Mouse (Mus musculus) retina, adult 2 months (tissue): ENCODE data around the gene Slc16a11.

Source experiments
- DNase-seq: peaks from one replicate; pipeline ENCODE4 v3.0.0-alpha.2; 2012; ENCODE audit warnings: low read depth, low spot score

Gene Slc16a11

GRCm38 (mm10) chr11:70225798-70226601 lies 13.4 kb downstream of the Slc16a11 start:
- no peak for DNase-seq

DNA sequence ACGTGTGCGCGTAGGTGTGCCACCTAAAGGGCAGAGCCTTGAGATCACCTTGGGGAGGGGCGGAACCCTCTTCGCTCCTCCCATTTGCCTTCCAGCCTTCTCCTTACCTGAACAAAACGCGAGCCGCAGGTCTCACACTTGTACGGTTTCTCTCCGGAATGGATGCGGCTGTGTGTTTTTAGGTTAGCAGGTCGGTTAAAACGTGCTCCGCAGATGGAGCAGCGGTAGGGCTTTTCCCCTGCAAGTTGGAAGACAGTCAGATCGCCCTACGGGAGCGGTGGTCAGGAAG lies 14.0 kb downstream of the Slc16a11 start:
- no peak for DNase-seq

GRCm38 (mm10) chr11:70227126-70227525 lies 14.6 kb downstream of the Slc16a11 start:
- no peak for DNase-seq

DNA sequence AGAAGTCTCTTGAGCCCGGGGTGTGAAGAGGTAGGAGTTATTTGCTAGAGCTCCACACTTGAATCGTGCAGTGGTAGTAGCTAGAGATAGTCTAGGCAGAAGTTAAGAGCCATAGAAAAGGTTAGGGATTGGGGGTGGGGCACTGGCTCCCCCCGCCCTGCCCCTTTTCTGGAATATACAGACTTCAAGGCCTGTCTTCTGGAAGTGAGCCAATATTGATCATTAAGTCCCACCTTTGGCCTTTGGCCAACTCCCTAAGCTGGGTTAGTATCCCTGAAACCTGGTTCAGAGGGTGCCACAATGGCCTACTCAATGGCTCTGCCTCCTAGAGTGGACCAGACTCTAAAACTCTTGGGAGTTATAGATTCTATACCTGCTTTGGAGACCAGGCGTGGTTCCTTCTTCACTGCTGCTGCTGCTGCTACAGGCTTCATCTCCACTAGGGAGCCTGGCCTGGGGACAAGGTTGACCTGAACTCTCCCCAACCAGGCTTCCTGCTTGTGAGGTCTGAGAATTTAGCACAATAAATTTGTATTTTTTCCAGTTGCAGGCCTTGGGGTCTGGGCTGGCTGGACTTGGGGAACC lies 15.2 kb downstream of the Slc16a11 start:
- DNase-seq: no peak

- DNase-seq: peak; percentile 46
Measured at GRCm38 (mm10) chr11:70228828-70229227, 16.3 kb downstream of the Slc16a11 start.

GRCm38 (mm10) chr11:70229260-70230010 lies 16.9 kb downstream of the Slc16a11 start, which contains the start of gene Bcl6b:
TSS of gene Bcl6b (minus strand) at chr11:70229798.
- no peak for DNase-seq

DNA sequence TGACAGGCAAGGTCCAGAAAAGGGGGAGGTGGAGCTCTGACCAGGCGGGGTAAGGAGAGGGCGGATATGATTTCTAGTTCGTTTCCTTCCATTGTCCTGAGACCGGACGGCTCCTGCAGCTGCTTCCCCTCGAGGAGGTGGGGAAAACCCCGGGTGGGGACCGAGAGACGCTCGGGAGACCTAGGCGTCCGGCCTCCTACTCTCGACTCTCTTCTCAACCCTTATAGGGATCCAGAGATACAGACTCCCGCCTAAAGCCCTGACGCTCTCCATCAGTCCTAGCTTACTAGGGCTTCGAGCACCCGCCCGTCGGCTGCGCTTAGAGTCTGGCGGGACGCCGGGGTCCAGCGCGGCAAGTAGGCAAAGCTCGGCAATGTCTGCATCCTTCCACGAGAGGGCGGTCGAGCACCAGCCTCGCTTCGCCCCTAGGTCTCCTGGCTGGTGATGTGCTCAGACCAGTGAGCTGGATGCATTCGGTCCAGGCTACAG lies 17.7 kb downstream of the Slc16a11 start:
- DNase-seq: peak; percentile 54

GRCm38 (mm10) chr11:70232546-70232945 lies 20.0 kb downstream of the Slc16a11 start:
- no peak for DNase-seq

DNA sequence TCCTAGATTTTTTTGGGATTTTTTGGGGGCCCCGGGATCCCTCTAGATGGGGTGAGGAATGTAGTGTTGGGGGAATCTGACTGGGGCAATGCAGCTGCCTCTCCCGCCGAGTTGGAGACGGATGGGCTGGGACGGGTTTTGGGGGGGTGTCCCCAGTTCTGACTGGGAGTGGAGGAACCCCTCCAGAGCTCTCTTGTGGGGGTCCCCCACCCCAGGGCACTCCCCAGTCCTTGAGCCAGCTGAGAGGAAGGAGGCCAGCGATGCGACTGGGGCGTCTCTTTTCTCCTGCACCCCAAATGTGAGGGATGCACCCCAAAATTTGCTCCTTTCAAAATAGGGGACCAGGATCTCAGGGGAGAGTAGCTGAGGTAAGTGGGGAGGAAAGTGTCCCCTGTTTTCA lies 20.5 kb downstream of the Slc16a11 start:
- DNase-seq: no peak

GRCm38 (mm10) chr11:70234037-70234436 lies 21.5 kb downstream of the Slc16a11 start:
- DNase-seq: no peak

DNA sequence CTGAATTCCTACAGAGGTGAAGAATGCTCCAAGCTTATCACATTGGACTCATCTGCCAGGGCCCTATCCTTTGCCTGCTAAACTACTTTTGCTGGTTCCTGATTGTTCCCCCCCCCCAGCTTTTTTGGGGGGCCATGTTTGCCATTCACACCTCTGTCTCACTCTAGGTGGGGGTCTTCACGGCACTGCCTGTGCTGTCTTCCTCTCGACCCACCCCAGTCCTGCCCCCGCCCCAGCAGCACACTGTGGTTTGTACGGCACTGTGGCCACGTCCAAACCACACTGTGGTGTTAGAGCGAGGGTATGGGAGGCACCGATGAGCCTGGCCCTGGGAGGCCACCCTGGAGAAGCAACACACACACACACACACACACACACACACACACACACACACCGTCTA lies 21.9 kb downstream of the Slc16a11 start:
- no peak for DNase-seq

- DNase-seq: no peak
Measured at GRCm38 (mm10) chr11:70235254-70235900, 22.8 kb downstream of the Slc16a11 start.

DNA sequence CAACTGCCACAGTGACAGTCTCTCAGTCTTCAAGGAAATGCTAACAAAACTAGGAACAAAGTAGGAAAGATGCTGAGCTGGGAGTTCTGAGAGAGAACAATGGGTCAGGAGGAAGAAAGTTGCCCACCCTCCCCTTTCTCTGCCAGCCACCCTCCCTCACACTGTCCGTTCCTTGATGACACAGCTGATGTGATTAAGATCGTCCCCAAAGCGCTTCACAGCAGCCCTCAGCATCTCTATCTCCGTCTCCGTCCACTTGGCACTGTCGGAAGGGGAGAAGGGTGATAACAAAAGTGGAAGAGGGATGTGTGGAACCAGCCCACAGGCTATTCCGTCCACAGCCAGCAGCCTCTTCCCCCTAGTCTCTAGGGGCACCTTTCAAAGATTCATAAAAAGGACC lies 24.2 kb downstream of the Slc16a11 start:
- no peak for DNase-seq

DNA sequence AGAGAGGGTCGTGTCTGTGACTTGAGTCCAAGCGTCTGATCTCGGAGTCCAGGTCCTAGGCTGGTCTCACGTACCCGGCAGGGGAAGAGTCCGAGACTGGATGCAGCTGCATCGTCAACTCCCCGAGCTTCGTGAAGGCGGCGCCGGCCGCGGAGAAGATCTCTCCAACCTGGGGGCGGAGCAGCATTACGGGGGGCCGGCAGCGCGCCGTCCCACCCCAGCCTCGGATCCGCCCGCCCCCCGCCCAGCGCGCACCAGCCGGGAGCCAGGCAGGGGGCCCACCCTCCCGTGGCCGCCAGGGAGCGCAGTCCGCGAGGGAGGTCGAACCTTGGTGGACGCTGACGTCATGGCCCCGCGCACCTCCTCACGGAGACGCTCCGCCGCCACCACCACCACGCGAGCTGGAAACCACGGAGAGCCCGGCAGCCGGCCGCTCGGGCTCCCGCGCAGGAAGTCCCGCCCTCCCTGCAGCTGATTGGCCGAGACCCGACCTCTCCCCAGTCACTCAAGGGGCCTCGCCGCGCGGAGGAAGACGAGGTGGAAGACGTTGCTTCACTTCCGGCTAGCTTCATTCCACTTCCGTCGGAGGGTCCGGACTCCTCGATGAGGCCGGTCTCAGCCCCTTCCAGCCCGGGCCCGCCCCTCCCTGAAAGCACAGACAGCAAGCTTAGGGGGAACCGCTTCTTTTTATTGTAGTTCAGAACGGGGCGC lies 25.1 kb downstream of the Slc16a11 start, which contains the start of gene 0610010K14Rik:
Gene 0610010K14Rik, minus strand, starts transcription at position 458 of the 711 bp plus-strand sequence.
- DNase-seq: peak; percentile 92

DNA sequence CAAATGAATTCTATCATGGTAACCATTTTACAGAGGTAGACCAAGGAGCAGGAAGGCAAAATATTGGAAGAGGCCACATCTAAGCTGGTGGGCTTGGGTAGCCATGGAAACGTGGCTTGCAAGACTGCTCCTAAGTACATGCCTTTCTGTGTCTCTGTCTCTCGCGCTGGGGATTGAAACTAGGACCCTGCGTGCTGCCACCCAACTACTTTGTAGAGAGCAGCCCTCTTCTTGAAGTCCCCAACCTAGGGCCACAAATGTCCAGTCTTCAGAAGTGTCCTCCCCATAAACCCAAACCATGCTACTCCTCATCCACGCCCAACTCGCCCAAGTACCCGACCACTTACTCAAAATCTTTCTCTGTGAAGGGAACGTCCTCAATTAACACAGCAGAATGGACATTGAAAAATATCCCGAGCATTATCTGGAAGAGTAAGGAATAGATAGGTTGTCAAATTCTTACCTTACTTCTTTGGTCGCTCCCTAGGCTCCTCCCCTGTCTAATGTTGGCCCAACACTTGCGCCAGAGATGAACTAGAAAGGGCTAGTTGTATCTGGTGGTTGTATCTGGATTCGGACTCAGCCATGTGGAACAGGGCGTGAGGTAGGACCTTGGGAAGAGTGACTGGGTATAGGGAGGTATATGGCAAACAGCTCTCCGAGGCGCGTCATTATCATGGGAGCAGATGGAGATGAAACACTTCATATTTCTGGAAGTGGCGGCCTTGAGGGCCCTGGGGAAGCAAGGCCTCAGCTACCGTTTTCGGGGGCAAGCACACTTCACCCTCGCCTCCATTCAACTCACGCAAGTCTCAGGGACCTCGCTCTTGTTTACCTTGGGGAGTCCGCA lies 26.3 kb downstream of the Slc16a11 start:
- no peak for DNase-seq

DNA sequence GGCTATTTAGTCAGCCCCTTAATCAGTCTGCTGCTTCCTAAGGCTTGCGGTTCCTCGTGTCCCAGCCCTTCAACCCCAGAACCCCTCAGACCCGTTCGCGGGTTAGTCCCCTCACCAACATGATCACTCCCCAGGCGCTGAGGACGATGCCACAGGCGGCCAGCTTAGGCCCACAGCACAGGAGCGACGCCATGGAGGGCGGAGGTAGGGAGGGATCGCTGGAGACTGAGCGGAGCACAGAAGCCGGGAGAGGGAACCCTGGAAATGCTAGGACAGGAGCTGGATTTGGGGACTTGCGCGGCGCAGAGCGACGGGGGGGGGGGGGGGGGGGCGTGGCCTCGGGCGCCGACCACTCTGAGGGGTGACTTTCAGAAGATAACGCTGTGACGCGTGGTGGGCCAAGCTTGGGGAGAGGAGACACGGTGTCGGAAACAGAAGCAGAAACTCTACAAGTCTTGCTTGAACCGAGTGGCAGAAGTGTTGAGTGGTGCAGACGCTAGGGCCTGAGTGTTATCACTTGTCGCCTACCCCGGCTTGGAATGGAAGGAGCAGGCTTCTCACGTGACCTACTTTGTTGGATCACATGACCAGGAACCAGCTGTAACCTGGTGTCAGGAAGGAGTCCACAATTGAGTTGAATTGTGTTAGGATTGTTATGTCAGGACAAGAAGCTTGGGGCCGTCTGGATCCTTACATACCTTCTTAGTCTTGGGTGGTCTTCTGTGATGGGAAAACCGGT lies 27.2 kb downstream of the Slc16a11 start, which contains the start of the genes Gm21988 and Rnasek:
Gene Gm21988, minus strand, starts transcription at position 290 of the 739 bp plus-strand sequence.
Gene Rnasek, minus strand, starts transcription at position 302 of the 739 bp plus-strand sequence.
- DNase-seq: peak; percentile 85

DNA sequence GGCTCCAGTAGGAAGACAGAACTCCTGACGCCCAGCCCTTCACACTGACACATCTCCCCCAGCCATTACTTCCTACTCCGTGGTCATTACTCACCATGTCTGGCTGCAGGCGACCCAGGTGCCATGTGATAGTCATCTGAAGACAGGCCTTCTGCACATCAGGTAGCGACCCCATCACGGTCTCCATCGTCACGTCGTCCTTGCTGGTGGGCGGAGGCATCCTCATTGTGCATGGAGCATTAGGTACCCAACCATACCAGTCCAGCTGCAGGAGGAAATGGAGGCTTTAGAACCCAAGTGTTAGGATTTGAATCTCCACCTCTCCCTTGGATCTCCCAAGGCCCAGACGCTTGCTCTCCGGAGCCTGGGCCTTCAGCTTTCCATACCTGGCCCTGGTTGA lies 30.0 kb downstream of the Slc16a11 start:
- no peak for DNase-seq

DNA sequence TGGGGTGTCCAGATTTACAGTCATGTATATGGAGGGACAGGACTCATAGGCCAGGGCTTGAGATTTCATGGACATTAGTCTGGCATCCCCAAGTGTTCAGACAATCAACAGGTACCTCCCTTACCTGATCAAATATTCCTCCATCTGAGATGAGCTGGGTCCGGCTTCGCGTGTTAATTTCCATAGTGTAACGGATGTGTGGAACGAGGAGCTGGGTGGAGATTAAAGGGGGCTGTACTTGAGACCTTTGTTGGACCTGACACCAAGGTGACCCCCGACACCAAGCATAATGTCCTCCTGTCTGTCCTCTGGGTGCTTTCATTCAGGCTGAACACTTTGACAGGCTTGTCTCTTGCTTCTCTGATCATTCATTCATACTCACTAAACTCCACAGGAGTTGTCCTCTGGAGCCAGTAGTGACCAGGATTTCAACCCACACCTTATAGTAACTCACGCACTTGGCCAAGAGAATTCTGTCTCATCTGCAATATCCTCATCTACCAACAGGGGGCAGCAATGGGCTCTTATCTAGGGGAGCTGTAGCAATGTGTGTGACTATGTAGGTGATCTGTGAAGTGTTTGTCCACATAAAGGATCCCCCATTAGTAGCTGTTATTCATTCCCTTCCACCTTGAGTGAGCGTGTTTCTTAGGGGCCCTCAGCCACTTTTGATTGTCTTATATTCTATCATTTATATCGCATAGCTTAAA lies 34.7 kb downstream of the Slc16a11 start:
- peak; percentile 53 for DNase-seq

- no peak for DNase-seq
Measured at GRCm38 (mm10) chr11:70250150-70250549, 37.6 kb downstream of the Slc16a11 start.
